Mouse (Mus musculus) lung, embryonic 14.5 days (tissue): ENCODE results near the gene Plekhh3. TPM values are rescaled to one million over a fixed set of nuclear protein-coding genes. Genes with fewer than 3 reads are reported as not detected.

Experiments used
- ATAC-seq: fragments of 200-750 bp; cut with Nextera tagmentation; 2 replicates; pipeline ENCODE4 v1.8.0; 2017; ENCODE audit warnings: mild to moderate bottlenecking, moderate TSS enrichment, moderate library complexity; ENCODE audit not compliant: insufficient read depth
- DNase-seq: peaks from one replicate; pipeline ENCODE4 v3.0.0-alpha.2; 2015
- H3K27ac ChIP-seq: fragments of 300-500 bp; sonication (generic); 2 replicates; pipeline ENCODE4 v1.5.1; 2014; ENCODE audit warnings: low read depth, mild to moderate bottlenecking, moderate library complexity
- H3K27me3 ChIP-seq: fragments of 300-500 bp; sonication (generic); 2 replicates; pipeline ENCODE4 v1.6.1; 2014; ENCODE audit warnings: low read length, control low read depth; ENCODE audit not compliant: insufficient read depth
- H3K36me3 ChIP-seq: fragments of 300-500 bp; sonication (generic); 2 replicates; pipeline ENCODE4 v1.6.1; 2014; ENCODE audit warnings: control low read depth; ENCODE audit not compliant: insufficient read depth
- H3K4me1 ChIP-seq: fragments of 300-500 bp; sonication (generic); 2 replicates; pipeline ENCODE4 v1.6.1; 2014; ENCODE audit warnings: antibody characterized with exemption, control low read depth; ENCODE audit not compliant: insufficient read depth
- H3K4me2 ChIP-seq: fragments of 300-500 bp; sonication (generic); 2 replicates; pipeline ENCODE4 v1.6.1; 2014; ENCODE audit warnings: mild to moderate bottlenecking
- H3K4me3 ChIP-seq: fragments of 300-500 bp; sonication (generic); 2 replicates; pipeline ENCODE4 v1.5.1; 2014; ENCODE audit warnings: low read depth, low read length
- H3K9ac ChIP-seq: fragments of 300-500 bp; sonication (generic); 2 replicates; pipeline ENCODE4 v1.6.1; 2014
- H3K9me3 ChIP-seq: fragments of 300-500 bp; sonication (generic); 2 replicates; pipeline ENCODE4 v1.6.1; 2016; ENCODE audit warnings: low read depth, low read length, control low read depth
- CTCF ChIP-seq: IDR thresholded peaks from 2 replicates; pipeline ENCODE4 v1.5.1; 2016; ENCODE audit warnings: antibody characterized with exemption, low read depth
- WGBS: fragments of 180-500 bp; shearing (Covaris S2); extraction: QIAGEN DNeasy Blood & Tissue Kit; methylation state at CpG from one replicate; pipeline ENCODE4 v1.1.7; 2014; 5-methylcytosine and 5-hydroxymethylcytosine counted together
- polyA plus RNA-seq: library from polyadenylated mRNA; unstranded; fragments of >200 nt; fragmentation: Nextera tagmentation; extraction: Ambion mirVana; gene quantifications from 2 replicates; pipeline ENCODE4 v1.2.1, GENCODE M21; 2014

Plekhh3 gene
- 15.9 and 18.0 TPM in 2 replicates for polyA plus RNA-seq

DNA sequence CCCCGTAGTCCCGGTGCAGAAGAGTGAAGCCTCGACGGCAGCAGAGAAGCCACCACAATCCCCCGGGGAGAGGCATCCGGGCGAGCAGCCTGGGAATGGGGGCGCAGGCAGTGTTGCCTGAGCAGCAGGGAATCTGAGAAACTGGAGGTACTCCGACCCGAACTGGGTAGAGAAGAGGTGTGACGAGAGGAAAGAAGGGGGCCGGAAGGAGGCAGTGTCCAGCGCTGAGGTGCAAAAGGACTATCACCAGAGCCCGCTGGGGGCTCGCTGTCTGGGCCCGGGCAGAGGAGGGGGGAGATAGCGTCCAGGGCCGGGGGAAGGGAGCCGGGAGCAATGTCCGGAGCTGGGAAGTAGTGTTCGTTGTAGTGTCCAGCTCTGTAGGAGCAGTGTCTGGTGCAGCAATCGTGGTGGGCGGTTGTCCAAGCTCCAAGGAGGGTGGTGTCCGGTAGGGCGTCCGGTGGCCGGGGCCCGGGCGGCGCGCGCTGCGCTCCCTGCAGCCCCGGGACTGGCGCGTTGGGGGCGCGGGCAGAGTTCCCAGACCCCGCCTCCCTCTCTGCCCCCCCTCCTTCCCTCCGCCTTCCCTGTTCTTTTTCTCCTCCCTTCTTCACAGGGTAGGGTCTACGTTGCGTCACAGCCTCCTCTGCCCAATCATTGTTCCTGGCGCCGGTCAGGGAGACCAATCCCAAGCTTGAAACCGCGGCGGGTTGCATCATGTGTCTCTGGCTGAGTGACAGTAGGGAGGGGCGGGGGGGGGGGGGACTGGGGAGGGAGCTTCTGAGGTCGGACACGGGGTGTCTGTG lies at the start of gene Plekhh3:
Gene Plekhh3, minus strand, starts transcription at position 541 of the 800 bp plus-strand sequence.
- peaks cover 23% of the 10 kb centered on the region for H3K36me3 ChIP-seq
- peaks cover 46% of the 10 kb centered on the region for H3K27me3 ChIP-seq
- no peaks in the 10 kb centered on the region for H3K9me3 ChIP-seq
- DNase-seq, result peak; percentile 98
- H3K4me1 ChIP-seq, result peaks cover 21% of the 10 kb centered on the region
- peak within 1 kb of the TSS; percentile 96 for H3K4me2 ChIP-seq
- peak; percentile 93 for ATAC-seq
- peak within 1 kb of the TSS; percentile 65 for H3K4me3 ChIP-seq
- under 1% methylated on average over 49 of the region's 50 CpGs for WGBS
- H3K9ac ChIP-seq, result peak within 1 kb of the TSS; percentile 71
- peak; percentile 39; the same call in 1 of the 2 replicates for TF ChIP-seq CTCF
- H3K27ac ChIP-seq, result peak within 1 kb of the TSS; percentile 90

DNA sequence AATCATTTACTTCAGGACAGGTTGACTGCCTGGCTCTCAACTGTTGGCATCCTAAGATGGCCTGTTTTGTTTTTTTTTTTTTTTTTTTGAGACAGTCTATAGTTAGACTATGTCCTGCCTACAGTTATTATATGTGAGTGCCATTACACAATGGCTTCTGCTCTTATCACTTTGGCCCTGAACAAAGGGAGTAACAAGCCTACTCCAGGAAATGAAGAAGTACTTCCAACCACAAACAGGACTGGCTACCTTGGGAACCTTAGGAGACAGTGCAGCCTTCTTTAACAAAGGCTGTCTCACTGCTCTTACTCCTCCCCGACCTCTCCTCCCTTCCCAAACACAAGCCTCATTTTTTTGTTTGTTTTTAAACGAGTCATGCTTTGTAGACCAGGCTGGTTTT lies 49.7 kb upstream of the Plekhh3 start:
- H3K4me2 ChIP-seq, result no peak overlapping the region
- DNase-seq (no peak), ATAC-seq (no peak)
- H3K27me3 ChIP-seq, result no peaks in the 10 kb centered on the region
- no peak overlapping the region for H3K4me3 ChIP-seq
- H3K9ac ChIP-seq, result no peak overlapping the region
- no peaks in the 10 kb centered on the region for H3K9me3 ChIP-seq
- peaks cover 2% of the 10 kb centered on the region; the same call in 1 of the 2 replicates for H3K4me1 ChIP-seq
- TF ChIP-seq CTCF, result no peak
- H3K36me3 ChIP-seq, result peaks cover 18% of the 10 kb centered on the region
- H3K27ac ChIP-seq, result no peak overlapping the region
- 28% methylated on average over 2 of the region's 2 CpGs for WGBS

DNA sequence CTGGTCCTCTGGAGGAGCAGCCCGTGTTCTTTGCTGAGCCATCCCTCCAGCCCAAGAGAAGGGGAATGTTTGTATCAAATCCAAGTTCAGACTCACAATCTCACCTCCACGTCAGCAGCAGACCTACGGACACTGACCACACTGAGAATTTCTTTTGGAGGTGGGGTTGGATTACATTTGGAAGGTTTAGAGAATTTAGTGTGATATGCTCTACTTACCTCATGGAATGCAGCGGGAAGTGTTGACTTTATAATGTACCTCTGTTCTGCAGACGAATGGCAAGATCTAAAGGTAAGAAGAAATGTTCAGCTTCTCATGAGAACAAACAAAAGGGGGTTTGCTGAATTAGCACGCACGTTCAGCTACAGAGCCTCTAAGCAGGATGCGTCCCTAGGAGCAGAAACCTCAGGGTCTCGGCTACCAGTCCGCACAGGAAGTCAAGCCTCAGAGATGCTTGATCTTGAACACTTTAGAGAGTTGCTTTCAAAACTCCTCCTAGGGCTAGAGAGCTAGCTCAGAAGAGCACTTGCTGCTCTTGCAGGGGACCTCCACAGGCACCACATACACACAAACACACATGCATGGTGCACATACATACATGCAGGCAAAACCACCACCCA lies 47.4 kb upstream of the Plekhh3 start:
- no peak overlapping the region for H3K27ac ChIP-seq
- H3K9me3 ChIP-seq, result no peaks in the 10 kb centered on the region
- DNase-seq (no peak), ATAC-seq (no peak)
- no peaks in the 10 kb centered on the region for H3K27me3 ChIP-seq
- H3K9ac ChIP-seq, result no peak overlapping the region
- WGBS, result 77% methylated on average over 10 of the region's 10 CpGs
- peaks cover 39% of the 10 kb centered on the region for H3K36me3 ChIP-seq
- no peak for TF ChIP-seq CTCF
- H3K4me2 ChIP-seq, result no peak overlapping the region
- H3K4me1 ChIP-seq, result no peaks in the 10 kb centered on the region
- H3K4me3 ChIP-seq, result no peak overlapping the region

DNA sequence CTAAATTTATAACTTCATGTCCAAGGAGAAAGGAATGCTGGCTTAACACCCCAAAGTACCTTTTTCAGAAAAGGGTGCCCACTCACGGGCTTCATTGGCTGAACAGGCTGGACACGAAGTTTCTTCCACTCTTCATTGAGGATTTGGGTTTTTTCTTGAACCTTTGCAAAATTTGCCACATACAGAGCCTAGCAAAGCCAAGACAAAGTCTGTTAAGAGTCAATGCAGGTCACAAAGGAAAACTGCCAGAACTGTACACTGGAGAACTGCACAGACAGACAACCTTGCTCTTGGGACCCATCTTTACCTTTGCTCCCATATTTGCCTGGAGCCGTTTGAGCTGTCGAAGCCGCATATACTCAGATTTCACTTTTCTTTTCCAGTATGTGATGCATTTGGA lies 45.8 kb upstream of the Plekhh3 start:
- no peak overlapping the region for H3K27ac ChIP-seq
- H3K4me2 ChIP-seq, result no peak overlapping the region
- no peaks in the 10 kb centered on the region for H3K4me1 ChIP-seq
- DNase-seq, result no peak
- no peaks in the 10 kb centered on the region for H3K9me3 ChIP-seq
- TF ChIP-seq CTCF, result no peak
- H3K36me3 ChIP-seq, result peaks cover 47% of the 10 kb centered on the region
- H3K9ac ChIP-seq, result no peak overlapping the region
- no peak for ATAC-seq
- WGBS, result 90% methylated on average over 5 of the region's 5 CpGs
- H3K27me3 ChIP-seq, result no peaks in the 10 kb centered on the region
- H3K4me3 ChIP-seq, result no peak overlapping the region

DNA sequence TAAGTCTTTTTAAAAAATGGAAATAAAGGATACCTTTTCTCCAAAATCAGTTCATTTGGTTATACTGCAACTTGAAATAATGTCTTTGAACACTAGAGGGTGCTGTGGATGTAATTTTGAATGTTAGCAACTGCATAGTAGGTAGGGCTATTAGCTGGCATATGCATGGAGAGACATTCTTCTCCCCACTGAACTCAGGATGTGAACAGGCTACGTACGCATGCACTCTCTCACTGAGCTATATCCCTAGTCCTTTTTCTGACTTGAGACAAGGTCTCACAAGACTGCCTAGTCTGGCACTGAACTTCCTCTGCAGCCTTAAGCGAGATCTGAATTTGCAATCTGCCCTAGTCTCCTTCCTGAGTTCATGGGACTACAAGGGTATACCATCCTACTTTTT lies 40.8 kb upstream of the Plekhh3 start:
- H3K4me3 ChIP-seq, result no peak overlapping the region
- H3K4me1 ChIP-seq, result no peaks in the 10 kb centered on the region
- no peaks in the 10 kb centered on the region for H3K9me3 ChIP-seq
- DNase-seq, result peak; percentile 97
- 49% methylated on average over 3 of the region's 3 CpGs for WGBS
- peak; percentile 71 for ATAC-seq
- no peak overlapping the region for H3K27ac ChIP-seq
- no peak overlapping the region for H3K9ac ChIP-seq
- H3K27me3 ChIP-seq, result no peaks in the 10 kb centered on the region
- TF ChIP-seq CTCF, result peak; percentile 82
- no peak overlapping the region for H3K4me2 ChIP-seq
- peaks cover 72% of the 10 kb centered on the region for H3K36me3 ChIP-seq

DNA sequence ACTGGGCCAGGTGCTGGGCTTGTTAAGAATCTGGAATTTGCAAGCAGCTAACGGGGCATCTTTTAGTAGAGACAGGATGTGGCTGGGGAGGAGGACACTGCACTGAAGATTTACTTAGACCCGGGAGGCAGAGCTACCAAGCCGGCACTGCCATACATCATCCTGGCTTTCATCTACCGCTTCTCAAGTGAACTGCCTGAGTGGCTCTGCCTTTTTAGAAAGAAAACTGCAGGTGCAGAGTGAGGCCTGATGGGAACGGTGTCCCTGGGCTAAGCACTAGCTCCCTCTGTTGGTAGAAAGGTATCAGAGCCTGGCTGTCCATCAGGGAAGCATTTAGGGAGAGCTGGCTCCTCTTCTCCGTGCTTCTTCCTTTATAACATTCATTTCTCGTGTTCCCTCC lies 29.8 kb upstream of the Plekhh3 start:
- Histone ChIP-seq H3K4me2 (no peak overlapping the region), H3K4me1 (no peaks in the 10 kb centered on the region), H3K4me3 (no peak overlapping the region), H3K27me3 (no peaks in the 10 kb centered on the region), H3K9ac (no peak overlapping the region), H3K36me3 (peaks cover 69% of the 10 kb centered on the region), H3K27ac (no peak overlapping the region), H3K9me3 (no peaks in the 10 kb centered on the region)
- DNase-seq, result peak; percentile 78
- 18% methylated on average over 7 of the region's 7 CpGs for WGBS
- TF ChIP-seq CTCF, result peak; percentile 83
- no peak for ATAC-seq

DNA sequence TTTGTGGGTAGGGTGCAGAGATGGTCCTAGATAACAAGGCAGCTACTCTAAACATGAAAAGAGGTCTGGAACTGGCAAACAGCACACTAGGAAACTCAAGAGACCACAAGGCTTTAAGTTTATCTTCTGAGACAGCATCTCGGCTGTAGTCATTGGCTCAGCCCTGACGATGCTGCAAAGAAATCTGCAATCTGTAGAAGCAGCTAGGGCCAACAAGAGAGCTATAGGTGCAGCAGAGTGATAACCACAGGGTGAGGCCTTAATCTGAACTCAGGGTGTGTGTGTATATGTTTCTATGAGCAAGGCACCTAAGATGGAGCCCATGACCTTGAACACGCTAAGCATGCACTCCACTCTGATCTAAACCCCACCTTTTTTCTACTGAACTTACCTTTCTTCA lies 28.4 kb upstream of the Plekhh3 start:
- WGBS, result 82% methylated on average over 3 of the region's 3 CpGs
- DNase-seq, result no peak

More for the DNA sequence above, 28.4 kb upstream of the Plekhh3 start:
- Histone ChIP-seq H3K4me1 (no peaks in the 10 kb centered on the region), H3K36me3 (peaks cover 64% of the 10 kb centered on the region), H3K9me3 (no peaks in the 10 kb centered on the region), H3K27ac (no peak overlapping the region), H3K4me3 (no peak overlapping the region), H3K27me3 (no peaks in the 10 kb centered on the region), H3K9ac (no peak overlapping the region), H3K4me2 (no peak overlapping the region)
- no peak for TF ChIP-seq CTCF
- no peak for ATAC-seq
